Mouse (Mus musculus): ENCODE measurements around the gene Nphp4. TPM values are rescaled to one million over a fixed set of nuclear protein-coding genes. Genes with fewer than 3 reads are reported as not detected.

Nphp4 gene
- polyA plus RNA-seq, 1 experiment from 2014 or later, result 7.6 TPM

DNA sequence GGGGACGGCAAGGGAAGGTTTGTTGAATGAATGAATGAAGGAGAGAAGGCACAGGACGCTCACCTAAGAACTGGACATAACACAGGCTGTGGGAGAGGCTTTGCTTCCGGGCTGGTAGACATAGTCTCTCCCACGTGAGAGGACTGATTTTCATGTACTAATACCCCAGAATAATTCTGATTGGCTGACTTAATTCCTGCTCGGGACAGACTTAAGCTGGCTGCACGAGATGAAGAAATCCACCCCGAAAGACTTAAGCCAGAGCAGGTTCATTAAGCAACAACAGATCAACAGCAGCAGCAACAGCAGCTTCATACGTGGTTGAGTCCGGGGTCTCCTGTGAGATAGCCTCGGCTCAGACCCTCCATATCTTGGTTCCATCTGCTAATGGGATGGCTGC lies 11.5 kb downstream of the Nphp4 start:
- H3K9me3 ChIP-seq (ENCODE audit: control insufficient read depth, low read length), result no peaks in the 10 kb centered on the region
- H3K4me2 ChIP-seq (ENCODE audit: low read depth, low read length, severe bottlenecking), result no peak overlapping the region
- no peak overlapping the region for H3K27ac ChIP-seq (ENCODE audit: low read depth, low read length)
- DNase-seq (ENCODE audit: low spot score) (no peak), ATAC-seq (replicated peaks; ENCODE audit: low FRiP score) (no peak)
- H3K4me3 ChIP-seq (ENCODE audit: low read depth, low read length), result no peak overlapping the region
- H3K27me3 ChIP-seq (ENCODE audit: control insufficient read depth, insufficient read depth, low read length), result no peaks in the 10 kb centered on the region
- no peaks in the 10 kb centered on the region; the same call in 1 of the 2 replicates for H3K4me1 ChIP-seq (replicated peaks; ENCODE audit: control insufficient read depth, insufficient read depth, low read length)
- H3K9ac ChIP-seq (ENCODE audit: low read length), result no peak overlapping the region
- H3K36me3 ChIP-seq (ENCODE audit: control insufficient read depth, insufficient read depth, low read length), result no peaks in the 10 kb centered on the region
- WGBS, result 84% methylated on average over 10 of the region's 10 CpGs

DNA sequence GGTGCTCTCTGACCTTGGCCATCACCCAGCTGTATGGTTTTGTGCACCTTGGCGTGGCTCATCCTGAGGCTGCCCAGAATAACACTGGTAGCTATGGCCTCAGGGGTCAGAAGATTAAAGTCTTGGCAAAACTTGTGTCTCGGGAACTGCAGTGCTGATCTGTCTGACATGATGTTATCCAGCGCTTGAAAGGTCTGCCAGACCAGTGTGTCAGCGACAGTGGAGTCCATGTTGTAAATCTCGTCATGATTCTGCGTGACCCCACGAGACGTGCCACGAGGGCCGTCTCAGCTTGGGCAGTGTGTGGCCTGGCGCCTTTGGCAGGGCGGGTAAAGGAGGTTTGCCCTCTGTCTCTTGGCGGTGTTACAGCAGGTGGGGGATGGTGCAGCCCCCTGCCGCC lies 13.8 kb downstream of the Nphp4 start:
- 93% methylated on average over 14 of the region's 14 CpGs for WGBS
- Histone ChIP-seq H3K9me3 (ENCODE audit: control insufficient read depth, low read length) (no peaks in the 10 kb centered on the region), H3K4me2 (ENCODE audit: low read depth, low read length, severe bottlenecking) (no peak overlapping the region), H3K4me3 (ENCODE audit: low read depth, low read length) (no peak overlapping the region), H3K36me3 (ENCODE audit: control insufficient read depth, insufficient read depth, low read length) (no peaks in the 10 kb centered on the region), H3K4me1 (replicated peaks; ENCODE audit: control insufficient read depth, insufficient read depth, low read length) (no peaks in the 10 kb centered on the region; the same call in 1 of the 2 replicates), H3K9ac (ENCODE audit: low read length) (no peak overlapping the region), H3K27ac (ENCODE audit: low read depth, low read length) (no peak overlapping the region), H3K27me3 (ENCODE audit: control insufficient read depth, insufficient read depth, low read length) (no peaks in the 10 kb centered on the region)
- DNase-seq (ENCODE audit: low spot score), result no peak
- no peak for ATAC-seq (replicated peaks; ENCODE audit: low FRiP score)

DNA sequence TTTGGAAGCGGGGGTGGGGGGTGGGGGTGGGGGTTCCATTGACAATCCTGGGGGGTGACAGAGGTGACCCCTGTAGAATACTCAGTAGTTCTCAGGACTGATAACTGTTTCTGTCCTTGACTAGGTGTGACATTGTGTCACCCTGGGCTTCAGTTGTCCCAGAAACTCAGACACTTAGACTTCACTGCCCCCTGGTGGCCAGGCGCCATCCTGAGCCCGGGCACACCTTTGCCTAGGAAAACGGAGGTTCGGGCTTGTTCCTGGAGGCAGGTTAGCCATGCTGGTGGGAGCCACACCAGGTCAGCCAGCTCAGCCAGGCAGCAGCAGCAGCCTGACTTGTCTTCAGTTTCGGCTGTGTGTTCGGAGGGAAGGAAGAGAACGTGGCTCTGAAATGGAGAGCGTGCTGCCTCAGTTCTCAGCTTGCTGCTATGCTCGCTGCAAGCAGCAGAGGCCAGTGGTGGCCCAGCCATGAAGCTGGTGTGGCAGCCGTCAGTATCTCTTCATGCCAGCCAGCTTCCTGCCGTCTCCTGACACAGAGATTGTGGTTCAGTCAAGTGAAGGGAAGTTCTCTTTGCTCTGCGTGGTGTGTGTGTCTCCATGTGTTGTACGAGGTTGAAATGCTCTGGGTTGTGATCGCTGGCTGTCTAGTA lies 14.9 kb downstream of the Nphp4 start:
- Histone ChIP-seq H3K9ac (ENCODE audit: low read length) (no peak overlapping the region), H3K27ac (ENCODE audit: low read depth, low read length) (no peak overlapping the region), H3K36me3 (ENCODE audit: control insufficient read depth, insufficient read depth, low read length) (no peaks in the 10 kb centered on the region), H3K4me1 (replicated peaks; ENCODE audit: control insufficient read depth, insufficient read depth, low read length) (no peaks in the 10 kb centered on the region; the same call in 1 of the 2 replicates), H3K4me2 (ENCODE audit: low read depth, low read length, severe bottlenecking) (no peak overlapping the region), H3K27me3 (ENCODE audit: control insufficient read depth, insufficient read depth, low read length) (no peaks in the 10 kb centered on the region), H3K9me3 (ENCODE audit: control insufficient read depth, low read length) (no peaks in the 10 kb centered on the region), H3K4me3 (ENCODE audit: low read depth, low read length) (no peak overlapping the region)
- WGBS, result 56% methylated on average over 15 of the region's 15 CpGs
- ATAC-seq (replicated peaks; ENCODE audit: low FRiP score) (no peak), DNase-seq (ENCODE audit: low spot score) (peak; percentile 87)

DNA sequence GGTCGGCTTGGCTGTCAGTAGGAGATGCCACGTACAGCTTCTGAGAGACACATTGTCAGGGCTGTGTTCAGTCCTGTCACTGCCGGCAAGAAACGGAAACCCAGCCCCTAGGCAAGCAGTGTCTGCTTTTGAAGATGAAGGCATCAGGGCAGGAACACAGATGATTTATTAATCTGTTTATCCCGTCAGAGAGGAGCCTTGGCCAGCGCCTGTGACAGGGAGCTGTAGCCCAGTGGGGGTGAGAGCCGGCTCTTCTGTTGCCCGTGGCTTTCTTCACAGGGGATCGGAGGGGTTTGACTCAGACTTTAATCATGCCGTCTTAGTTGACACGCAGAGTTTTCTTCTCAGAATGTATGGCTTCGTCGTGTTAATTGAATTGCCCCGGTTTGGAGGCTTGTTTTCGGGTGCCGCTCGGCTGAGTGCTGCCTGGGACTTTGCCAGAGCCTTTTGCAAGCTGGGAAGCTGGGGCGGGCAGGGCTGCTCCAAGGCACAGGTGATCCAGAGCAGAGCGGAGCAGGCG lies 17.9 kb downstream of the Nphp4 start:
- Histone ChIP-seq H3K9ac (ENCODE audit: low read length) (no peak overlapping the region), H3K27ac (ENCODE audit: low read depth, low read length) (no peak overlapping the region), H3K4me1 (replicated peaks; ENCODE audit: control insufficient read depth, insufficient read depth, low read length) (no peaks in the 10 kb centered on the region; the same call in 1 of the 2 replicates), H3K4me2 (ENCODE audit: low read depth, low read length, severe bottlenecking) (no peak overlapping the region), H3K36me3 (ENCODE audit: control insufficient read depth, insufficient read depth, low read length) (peaks cover 2% of the 10 kb centered on the region; the same call in 1 of the 2 replicates), H3K27me3 (ENCODE audit: control insufficient read depth, insufficient read depth, low read length) (no peaks in the 10 kb centered on the region), H3K4me3 (ENCODE audit: low read depth, low read length) (no peak overlapping the region), H3K9me3 (ENCODE audit: control insufficient read depth, low read length) (no peaks in the 10 kb centered on the region)
- 64% methylated on average over 20 of the region's 20 CpGs for WGBS
- DNase-seq (ENCODE audit: low spot score) (no peak), ATAC-seq (replicated peaks; ENCODE audit: low FRiP score) (no peak)

DNA sequence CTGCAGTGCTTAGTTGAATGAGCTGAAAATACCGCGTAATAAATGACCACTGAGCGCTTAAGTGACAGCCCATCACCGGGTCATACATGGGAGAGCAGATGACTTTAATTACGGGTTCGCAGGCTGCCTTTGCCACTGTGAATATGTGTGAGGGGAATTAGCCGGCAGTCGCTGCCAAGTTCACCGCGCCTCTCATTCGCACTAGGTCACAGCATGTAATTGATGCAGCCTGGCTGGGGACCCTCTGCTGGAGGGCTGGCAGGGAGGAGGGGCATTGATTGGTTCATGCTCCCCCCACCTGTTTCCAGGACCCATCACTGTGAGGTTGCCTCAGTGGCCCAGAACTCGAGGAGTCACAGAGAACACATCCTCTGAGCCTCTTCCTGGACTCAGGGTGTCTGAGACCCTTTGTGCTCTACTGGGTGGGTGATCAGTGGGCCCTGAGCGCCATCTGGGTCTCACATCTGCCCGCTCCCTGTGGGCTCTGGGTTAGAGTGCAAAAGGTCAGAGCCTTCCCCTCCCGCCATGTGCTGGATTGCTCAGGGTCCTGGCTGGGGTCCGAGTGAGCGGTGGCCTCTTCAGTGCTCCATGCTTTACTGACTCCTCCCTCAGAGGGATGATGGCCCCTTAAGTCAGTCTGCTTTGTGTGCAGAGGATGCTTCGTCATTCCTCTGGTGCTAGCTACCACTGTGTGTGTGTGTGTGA lies 35.9 kb downstream of the Nphp4 start:
- no peaks in the 10 kb centered on the region for H3K9me3 ChIP-seq (ENCODE audit: control insufficient read depth, low read length)
- DNase-seq (ENCODE audit: low spot score) (peak; percentile 74), ATAC-seq (replicated peaks; ENCODE audit: low FRiP score) (peak; percentile 75)
- H3K27me3 ChIP-seq (ENCODE audit: control insufficient read depth, insufficient read depth, low read length), result no peaks in the 10 kb centered on the region
- no peak overlapping the region for H3K27ac ChIP-seq (ENCODE audit: low read depth, low read length)
- H3K9ac ChIP-seq (ENCODE audit: low read length), result no peak overlapping the region
- 36% methylated on average over 18 of the region's 18 CpGs for WGBS
- no peak overlapping the region for H3K4me3 ChIP-seq (ENCODE audit: low read depth, low read length)
- H3K4me2 ChIP-seq (ENCODE audit: low read depth, low read length, severe bottlenecking), result no peak overlapping the region
- H3K4me1 ChIP-seq (replicated peaks; ENCODE audit: control insufficient read depth, insufficient read depth, low read length), result peaks cover 7% of the 10 kb centered on the region; the same call in 1 of the 2 replicates
- no peaks in the 10 kb centered on the region; the same call in 1 of the 2 replicates for H3K36me3 ChIP-seq (ENCODE audit: control insufficient read depth, insufficient read depth, low read length)

DNA sequence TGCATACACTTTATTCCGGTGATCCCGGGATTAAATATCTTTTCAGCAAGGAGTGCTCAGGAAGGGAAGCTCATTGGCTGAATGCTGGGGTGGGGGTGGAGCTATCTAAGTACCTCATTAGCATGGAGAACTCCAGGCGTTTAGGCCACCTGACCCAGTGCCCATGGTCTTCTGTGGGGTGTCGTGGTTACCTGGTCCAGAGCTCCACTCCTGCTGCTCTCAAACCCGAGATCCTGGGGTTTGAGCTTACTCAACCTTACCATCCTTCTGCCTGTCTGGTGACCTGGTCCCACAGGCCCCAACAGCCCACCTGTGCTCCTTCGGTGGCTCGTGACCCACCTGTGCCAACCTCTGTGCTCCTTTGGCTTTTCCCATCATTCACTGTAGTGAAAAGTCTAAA lies 38.4 kb downstream of the Nphp4 start:
- DNase-seq (ENCODE audit: low spot score) (no peak), ATAC-seq (replicated peaks; ENCODE audit: low FRiP score) (no peak)
- Histone ChIP-seq H3K4me2 (ENCODE audit: low read depth, low read length, severe bottlenecking) (no peak overlapping the region), H3K36me3 (ENCODE audit: control insufficient read depth, insufficient read depth, low read length) (no peaks in the 10 kb centered on the region), H3K4me3 (ENCODE audit: low read depth, low read length) (no peak overlapping the region), H3K9ac (ENCODE audit: low read length) (no peak overlapping the region), H3K27me3 (ENCODE audit: control insufficient read depth, insufficient read depth, low read length) (no peaks in the 10 kb centered on the region), H3K4me1 (replicated peaks; ENCODE audit: control insufficient read depth, insufficient read depth, low read length) (peaks cover 7% of the 10 kb centered on the region; the same call in 1 of the 2 replicates), H3K9me3 (ENCODE audit: control insufficient read depth, low read length) (no peaks in the 10 kb centered on the region), H3K27ac (ENCODE audit: low read depth, low read length) (no peak overlapping the region)
- 66% methylated on average over 7 of the region's 7 CpGs for WGBS

DNA sequence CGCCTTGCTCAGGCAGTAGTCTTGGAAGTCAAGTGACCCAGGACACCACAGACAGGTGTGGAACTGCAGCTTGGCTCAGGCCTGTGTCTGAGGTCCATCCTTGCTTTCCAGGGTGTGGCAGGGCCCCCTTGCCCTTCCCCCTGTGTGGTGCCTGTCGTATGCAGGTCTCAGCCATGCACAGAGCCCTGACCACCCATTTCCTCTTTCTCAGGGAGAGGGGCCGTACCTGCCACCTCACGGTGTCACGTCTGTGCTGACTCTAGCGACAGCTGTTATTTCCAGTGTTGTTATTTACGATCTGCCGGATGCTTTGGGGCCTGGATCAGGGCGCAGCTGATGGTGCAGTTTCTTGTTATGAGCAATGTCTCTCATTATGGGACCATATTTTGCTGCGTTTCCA lies 42.6 kb downstream of the Nphp4 start:
- WGBS, result 86% methylated on average over 10 of the region's 10 CpGs

DNA sequence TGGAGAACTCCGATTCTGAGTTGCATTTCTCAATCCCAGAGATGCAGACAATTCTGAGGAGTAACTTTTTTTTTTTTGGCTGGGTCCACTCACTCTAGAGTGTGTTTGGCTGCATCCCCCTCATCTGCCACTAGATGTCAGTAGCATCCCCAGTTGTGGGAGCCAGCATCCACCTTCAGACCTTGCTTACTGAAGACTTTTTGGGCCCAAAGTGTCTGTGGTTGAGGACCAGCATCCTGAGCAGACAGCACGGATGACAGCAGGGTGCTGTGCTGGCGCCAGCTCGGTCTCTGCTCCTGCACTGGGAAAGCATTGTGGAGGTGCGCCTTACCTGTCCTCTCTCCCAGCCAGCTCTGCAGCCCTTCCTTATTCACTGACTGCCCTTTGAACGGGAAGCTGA lies 43.6 kb downstream of the Nphp4 start:
- H3K9ac ChIP-seq (ENCODE audit: low read length), result no peak overlapping the region
- H3K27me3 ChIP-seq (ENCODE audit: control insufficient read depth, insufficient read depth, low read length), result no peaks in the 10 kb centered on the region
- no peaks in the 10 kb centered on the region for H3K9me3 ChIP-seq (ENCODE audit: control insufficient read depth, low read length)
- DNase-seq (ENCODE audit: low spot score), result peak; percentile 81
- H3K36me3 ChIP-seq (ENCODE audit: control insufficient read depth, insufficient read depth, low read length), result no peaks in the 10 kb centered on the region
- WGBS, result 38% methylated on average over 6 of the region's 6 CpGs
- no peak overlapping the region for H3K27ac ChIP-seq (ENCODE audit: low read depth, low read length)
- H3K4me1 ChIP-seq (replicated peaks; ENCODE audit: control insufficient read depth, insufficient read depth, low read length), result no peaks in the 10 kb centered on the region
- ATAC-seq (replicated peaks; ENCODE audit: low FRiP score), result no peak
- no peak overlapping the region for H3K4me3 ChIP-seq (ENCODE audit: low read depth, low read length)
- H3K4me2 ChIP-seq (ENCODE audit: low read depth, low read length, severe bottlenecking), result no peak overlapping the region

More for the DNA sequence above, 42.6 kb downstream of the Nphp4 start:
- ATAC-seq (replicated peaks; ENCODE audit: low FRiP score), result no peak
- Histone ChIP-seq H3K27ac (ENCODE audit: low read depth, low read length) (no peak overlapping the region), H3K9me3 (ENCODE audit: control insufficient read depth, low read length) (no peaks in the 10 kb centered on the region), H3K36me3 (ENCODE audit: control insufficient read depth, insufficient read depth, low read length) (no peaks in the 10 kb centered on the region), H3K4me3 (ENCODE audit: low read depth, low read length) (no peak overlapping the region), H3K27me3 (ENCODE audit: control insufficient read depth, insufficient read depth, low read length) (no peaks in the 10 kb centered on the region), H3K9ac (ENCODE audit: low read length) (no peak overlapping the region), H3K4me1 (replicated peaks; ENCODE audit: control insufficient read depth, insufficient read depth, low read length) (no peaks in the 10 kb centered on the region), H3K4me2 (ENCODE audit: low read depth, low read length, severe bottlenecking) (no peak overlapping the region)
- no peak for DNase-seq (ENCODE audit: low spot score)
